Mouse (Mus musculus) liver, embryonic 14.5 days (tissue): ENCODE data around the gene Radil. TPM values are rescaled to one million over a fixed set of nuclear protein-coding genes. Genes with fewer than 3 reads are reported as not detected.

Experiments
- ATAC-seq: fragments of 200-750 bp; cut with Nextera tagmentation; 2 replicates; pipeline ENCODE4 v1.8.0; 2017; ENCODE audit warnings: moderate number of reproducible peaks, mild to moderate bottlenecking, moderate library complexity; ENCODE audit not compliant: insufficient read depth
- DNase-seq, 3 experiments: peaks; one replicate each; pipeline ENCODE4 v3.0.0-alpha.2; 2012 to 2013; ENCODE audit warnings: low read depth in 3 of 3, low spot score in 3 of 3
- H3K27ac ChIP-seq: fragments of 300-500 bp; sonication (generic); 2 replicates; pipeline ENCODE4 v1.5.1; 2014; ENCODE audit warnings: moderate library complexity, mild to moderate bottlenecking, control low read depth, inconsistent platforms
- H3K27me3 ChIP-seq: fragments of 300-500 bp; sonication (generic); 2 replicates; pipeline ENCODE4 v1.6.1; 2014; ENCODE audit warnings: mild to moderate bottlenecking, low read length, moderate library complexity; ENCODE audit not compliant: control insufficient read depth, insufficient read depth
- H3K36me3 ChIP-seq: fragments of 300-500 bp; sonication (generic); replicated peaks from 2 replicates; pipeline ENCODE4 v1.6.1; 2014; ENCODE audit warnings: low read depth; ENCODE audit not compliant: control insufficient read depth, insufficient read depth
- H3K4me1 ChIP-seq, 2 experiments: fragments of 200-500 bp in 1 of 2; fragments of 300-500 bp in 1 of 2; sonication (generic) in 1 of 2; replicated peaks; 2 replicates each; pipeline ENCODE4 v1.6.1; 2012 to 2014; ENCODE audit warnings: antibody characterized with exemption in 1 of 2, inconsistent platforms in 1 of 2, low read length in 1 of 2; ENCODE audit not compliant: control insufficient read depth in 2 of 2, insufficient read depth in 2 of 2
- H3K4me2 ChIP-seq: fragments of 300-500 bp; sonication (generic); 2 replicates; pipeline ENCODE4 v1.6.1; 2014; ENCODE audit warnings: low read depth, mild to moderate bottlenecking, control low read depth, moderate library complexity
- H3K4me3 ChIP-seq, 2 experiments: fragments of 200-500 bp in 1 of 2; fragments of 300-500 bp in 1 of 2; sonication (generic) in 1 of 2; 2 replicates each; pipeline ENCODE4 v1.5.1; 2012 to 2014; ENCODE audit warnings: low read depth in 2 of 2, low read length in 2 of 2, mild to moderate bottlenecking in 2 of 2, control low read depth in 1 of 2, inconsistent platforms in 1 of 2, moderate library complexity in 1 of 2; ENCODE audit not compliant: insufficient read depth in 1 of 2
- H3K9ac ChIP-seq: fragments of 300-500 bp; sonication (generic); replicated peaks from 2 replicates; pipeline ENCODE4 v1.6.1; 2014; ENCODE audit warnings: mild to moderate bottlenecking, control low read depth, moderate library complexity
- H3K9me3 ChIP-seq: fragments of 300-500 bp; sonication (generic); 2 replicates; pipeline ENCODE4 v1.6.1; 2016; ENCODE audit warnings: low read length, mixed read lengths; ENCODE audit not compliant: control insufficient read depth
- CTCF ChIP-seq: IDR thresholded peaks from 2 replicates; pipeline ENCODE4 v1.5.1; 2016; ENCODE audit warnings: antibody characterized with exemption, low read depth, control low read depth
- EP300 ChIP-seq: IDR thresholded peaks from 2 replicates; pipeline ENCODE4 v1.6.1; 2016; ENCODE audit warnings: antibody characterized with exemption, low read depth
- WGBS: fragments of 180-500 bp; shearing (Covaris S2); extraction: QIAGEN DNeasy Blood & Tissue Kit; methylation state at CpG from one replicate; pipeline ENCODE4 v1.1.7; 2014; ENCODE audit not compliant: insufficient replicate concordance; 5-methylcytosine and 5-hydroxymethylcytosine counted together
- polyA plus RNA-seq, 2 experiments: library from polyadenylated mRNA; depleted of rRNA in 1 of 2; stranded (reverse) in 1 of 2; unstranded in 1 of 2; fragments of >200 nt; fragmentation: Nextera tagmentation in 1 of 2; extraction: Ambion mirVana in 1 of 2; gene quantifications; 2 replicates each; pipeline versions ENCODE4 v1.2.1 to v1.2.3; 2012 to 2014

The Radil gene
- polyA plus RNA-seq, 2 experiments = 0.03 to 0.05 TPM

GRCm38 (mm10) chr5:142545014-142545795, 5.7 kb downstream of the Radil start:
- no peak overlapping the region for H3K9ac ChIP-seq
- H3K36me3 ChIP-seq = no peaks in the 10 kb centered on the region
- WGBS = 38% methylated on average over 5 of the region's 5 CpGs
- no peaks in the 10 kb centered on the region for H3K4me1 ChIP-seq
- ATAC-seq = no peak
- no peak overlapping the region for H3K4me2 ChIP-seq
- H3K27me3 ChIP-seq = peaks cover 11% of the 10 kb centered on the region
- TF ChIP-seq EP300 (no peak), CTCF (no peak)
- no peaks in the 10 kb centered on the region for H3K9me3 ChIP-seq
- no peak overlapping the region for H3K4me3 ChIP-seq
- H3K27ac ChIP-seq = no peak overlapping the region
- DNase-seq = no peak

- Histone ChIP-seq H3K27me3 (no peaks in the 10 kb centered on the region), H3K9me3 (no peaks in the 10 kb centered on the region), H3K4me2 (no peak overlapping the region), H3K4me3 (no peak overlapping the region), H3K4me1 (no peaks in the 10 kb centered on the region), H3K27ac (no peak overlapping the region), H3K9ac (no peak overlapping the region), H3K36me3 (no peaks in the 10 kb centered on the region)
- no peak for ATAC-seq
- no peak for DNase-seq
- WGBS = 77% methylated on average over 3 of the region's 3 CpGs
- no peak for TF ChIP-seq EP300
- no peak for TF ChIP-seq CTCF
These were observed 13.6 kb downstream of the Radil start for GRCm38 (mm10) chr5:142537286-142537685.

GRCm38 (mm10) chr5:142535388-142535787, 15.5 kb downstream of the Radil start:
- Histone ChIP-seq H3K27ac (no peak overlapping the region), H3K4me2 (no peak overlapping the region), H3K9me3 (no peaks in the 10 kb centered on the region), H3K36me3 (no peaks in the 10 kb centered on the region), H3K4me3 (no peak overlapping the region), H3K4me1 (no peaks in the 10 kb centered on the region), H3K27me3 (peaks cover 8% of the 10 kb centered on the region), H3K9ac (no peak overlapping the region)
- no peak for TF ChIP-seq EP300
- no peak for TF ChIP-seq CTCF
- DNase-seq (no peak), ATAC-seq (no peak)
- 60% methylated on average over 4 of the region's 4 CpGs for WGBS

DNA sequence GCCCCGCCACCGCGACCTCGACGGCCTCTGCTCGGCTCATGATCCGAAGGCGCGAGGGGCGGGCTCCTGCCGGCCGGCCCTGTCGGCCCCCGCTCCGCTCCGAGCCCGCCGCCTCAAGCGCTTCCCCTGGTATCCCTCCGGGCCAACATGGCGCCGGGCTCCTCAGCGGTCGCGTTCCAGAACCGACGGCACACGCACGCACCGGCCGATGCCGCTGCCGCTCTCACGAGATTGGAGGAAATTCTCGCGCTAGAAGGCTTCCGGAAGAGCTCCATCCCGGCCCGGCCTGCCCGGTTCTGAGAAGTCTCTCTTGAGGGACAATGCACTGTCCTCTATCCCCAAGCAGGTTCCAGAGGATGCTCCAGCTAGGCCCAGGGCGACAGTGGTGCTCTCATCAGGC, 21.0 kb downstream of the Radil start, which contains the start of gene Papolb:
Papolb (minus strand) TSS at position 162 of the 400 bp plus-strand sequence.
- Histone ChIP-seq H3K27ac (no peak within 1 kb of the TSS), H3K4me3 (no peak within 1 kb of the TSS), H3K4me2 (no peak within 1 kb of the TSS), H3K36me3 (no peaks in the 10 kb centered on the region), H3K9me3 (no peaks in the 10 kb centered on the region), H3K27me3 (peaks cover 17% of the 10 kb centered on the region), H3K9ac (no peak within 1 kb of the TSS), H3K4me1 (no peaks in the 10 kb centered on the region)
- TF ChIP-seq CTCF (no peak), EP300 (no peak)
- no peak for ATAC-seq
- 41% methylated on average over 41 of the region's 41 CpGs for WGBS
- no peak for DNase-seq

DNA sequence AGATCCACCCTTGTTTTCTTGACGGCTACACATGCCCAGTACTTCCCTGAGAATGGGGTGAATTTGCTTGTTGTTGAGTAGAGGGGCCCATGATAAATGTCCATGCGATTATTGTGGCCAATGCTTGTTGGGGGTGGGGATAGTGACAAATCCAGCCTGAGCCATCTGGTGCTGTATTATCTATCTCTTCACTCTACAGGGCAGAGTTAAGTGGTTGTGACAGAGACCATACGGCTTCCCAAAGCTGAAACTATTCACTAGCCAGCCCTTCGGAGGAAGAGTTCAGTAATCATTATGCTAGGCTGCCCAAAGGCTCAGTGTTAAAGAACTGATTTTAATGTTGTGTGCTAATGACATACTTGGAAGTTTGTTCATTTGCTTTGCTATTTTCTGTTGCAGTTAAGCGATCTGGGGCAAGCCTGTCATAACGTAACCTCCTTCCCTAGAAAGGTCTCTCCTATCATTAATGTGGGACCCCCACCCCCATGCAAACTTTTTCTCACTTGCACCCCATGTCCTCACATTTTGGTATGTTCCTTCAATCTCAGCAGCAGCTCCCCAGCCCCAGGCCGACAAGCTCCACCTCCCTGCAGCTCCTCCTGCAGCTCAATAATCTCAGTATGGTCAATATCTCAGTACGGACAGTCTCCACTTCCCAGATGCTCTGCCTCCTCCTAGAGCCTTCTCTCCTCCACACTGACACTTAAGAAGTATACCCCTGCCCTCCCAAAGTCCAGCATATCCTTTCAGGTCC, 26.0 kb downstream of the Radil start:
- peaks cover 5% of the 10 kb centered on the region for H3K27me3 ChIP-seq
- no peaks in the 10 kb centered on the region for H3K9me3 ChIP-seq
- TF ChIP-seq CTCF (no peak), EP300 (no peak)
- DNase-seq (no peak), ATAC-seq (no peak)
- 58% methylated on average over 8 of the region's 8 CpGs for WGBS
- H3K36me3 ChIP-seq = no peaks in the 10 kb centered on the region
- H3K27ac ChIP-seq = no peak overlapping the region
- H3K4me1 ChIP-seq = peaks cover 0 to 27% of the 10 kb centered on the region in 2 experiments; a peak in 2 of 4 replicates
- H3K4me2 ChIP-seq = no peak overlapping the region
- H3K9ac ChIP-seq = no peak overlapping the region
- H3K4me3 ChIP-seq = no peak overlapping the region
